Mouse (Mus musculus) kidney, adult 10 weeks (tissue): Measurements from ENCODE around the gene Mrpl58. TPM values are rescaled to one million over a fixed set of nuclear protein-coding genes. Genes with fewer than 3 reads are reported as not detected.

Experiments
- polyA plus RNA-seq: library from polyadenylated mRNA; stranded (reverse); fragments of 350-450 nt; fragmentation: Illumina TruSeq; extraction: RNeasy Lipid Tissue Mini Kit (QIAGEN cat#74804); gene quantifications from one replicate; pipeline ENCODE4 v1.2.3, GENCODE M21; 2014; ENCODE audit warnings: low read depth, low replicate concordance

Gene Mrpl58
- polyA plus RNA-seq: 21.0 TPM

DNA sequence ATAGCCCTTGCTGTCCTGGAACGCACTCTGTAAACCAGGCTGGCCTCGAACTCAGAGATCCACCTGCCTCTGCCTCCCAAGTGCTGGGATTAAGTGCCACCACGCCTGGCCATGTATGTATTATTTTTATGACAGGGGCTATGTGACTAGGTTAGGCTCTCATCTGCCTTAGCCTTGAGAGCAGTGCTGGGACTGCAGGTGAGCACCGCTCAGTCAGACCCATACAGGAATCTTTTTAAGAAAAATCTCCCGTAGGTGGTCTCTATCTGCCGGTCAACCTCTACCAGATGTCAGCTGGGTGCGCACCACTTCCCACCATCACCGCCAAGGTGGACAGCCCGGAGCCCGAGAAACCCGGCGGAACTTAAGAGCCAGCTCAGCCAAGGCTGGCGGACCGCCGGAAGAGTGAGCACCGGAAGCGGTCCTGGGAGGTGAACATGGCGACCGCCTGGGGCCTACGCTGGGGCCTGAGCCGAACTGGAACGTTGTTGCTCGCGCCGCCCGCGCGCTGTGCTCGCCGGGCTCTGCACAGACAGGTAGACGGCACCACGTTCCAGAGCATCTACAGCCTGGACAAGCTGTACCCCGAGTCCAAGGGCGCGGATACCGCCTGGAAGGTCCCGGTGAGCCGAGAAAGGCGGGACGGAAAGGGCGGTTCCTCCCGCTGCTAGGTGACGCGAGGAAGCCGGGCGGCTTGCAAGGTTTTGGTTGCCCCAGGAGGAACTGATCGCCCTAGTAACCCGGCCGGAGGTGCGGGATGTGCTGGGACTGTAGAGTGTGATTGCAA lies at the start of gene Mrpl58:
TSS of gene Mrpl58 (plus strand) at position 415 of the 787 bp plus-strand sequence.

DNA sequence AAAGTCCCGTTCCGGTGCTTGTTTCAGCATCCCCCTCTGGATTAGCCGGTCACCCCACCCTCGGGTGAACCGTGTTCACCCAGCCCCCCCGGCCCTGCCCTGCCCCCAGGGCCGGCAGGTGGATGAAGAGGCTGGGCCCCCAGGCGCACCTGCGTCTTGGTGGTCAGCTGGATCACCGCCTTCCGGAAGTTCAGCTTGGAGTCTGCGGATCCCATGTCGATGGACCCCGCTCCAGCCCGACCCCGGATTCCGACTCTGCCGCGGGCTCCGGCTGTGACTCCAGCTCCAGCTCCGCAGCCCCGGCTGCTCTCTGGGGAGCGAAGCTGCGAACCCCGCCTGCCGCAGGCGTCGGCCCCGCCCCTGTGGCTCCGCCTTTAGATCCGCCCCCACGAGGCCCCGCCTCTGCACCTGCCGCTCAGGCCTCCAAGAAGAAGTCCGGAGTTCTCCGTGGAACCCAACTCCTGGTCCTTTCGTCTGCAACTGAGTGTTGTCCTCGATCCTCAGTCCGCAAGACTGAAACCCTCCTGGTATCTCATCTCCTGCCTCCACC lies 36.1 kb upstream of the Mrpl58 start, which contains the start of gene Hid1:
TSS of gene Hid1 (minus strand) at position 362 of the 550 bp plus-strand sequence.

DNA sequence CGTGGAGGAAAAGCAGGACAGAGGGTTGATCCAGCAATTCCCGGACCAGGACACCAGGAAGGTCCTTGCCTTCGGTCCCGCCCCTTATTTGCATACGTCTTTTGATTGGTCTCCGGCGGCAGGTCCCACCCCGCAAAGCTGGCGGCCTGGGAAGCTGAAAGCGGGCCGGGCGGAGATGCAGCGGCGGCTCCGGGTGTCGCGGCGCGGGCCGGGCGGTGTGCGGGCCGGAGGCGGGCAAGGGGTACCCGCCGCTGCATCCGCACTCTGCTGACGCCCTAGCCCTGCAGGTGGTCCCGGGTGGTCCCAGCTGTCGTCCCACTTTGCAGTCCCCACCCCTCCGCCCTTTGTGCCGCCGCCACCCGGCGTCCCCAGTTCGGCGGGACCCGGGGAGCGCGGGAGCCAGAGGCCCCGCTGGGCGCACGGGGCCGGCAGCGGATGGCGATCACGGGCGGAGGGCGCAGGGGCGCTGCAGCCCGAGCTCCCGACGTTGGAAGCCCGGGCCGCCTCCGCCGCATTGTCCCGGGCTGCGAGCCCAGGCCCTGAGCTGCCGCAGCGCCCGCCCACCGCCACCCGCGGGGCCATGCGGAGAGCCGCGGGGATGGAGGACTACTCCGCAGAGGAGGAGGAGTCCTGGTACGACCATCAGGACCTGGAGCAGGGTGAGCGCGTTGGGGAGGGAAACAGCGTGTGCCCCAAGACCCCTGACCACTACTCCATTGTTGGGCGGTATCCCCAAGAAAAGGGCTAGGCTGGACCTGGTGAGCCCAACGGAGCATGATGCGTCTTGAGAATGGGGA lies 21.6 kb upstream of the Mrpl58 start, which contains the start of gene Cdr2l:
TSS of gene Cdr2l (plus strand) at position 174 of the 797 bp plus-strand sequence.

DNA sequence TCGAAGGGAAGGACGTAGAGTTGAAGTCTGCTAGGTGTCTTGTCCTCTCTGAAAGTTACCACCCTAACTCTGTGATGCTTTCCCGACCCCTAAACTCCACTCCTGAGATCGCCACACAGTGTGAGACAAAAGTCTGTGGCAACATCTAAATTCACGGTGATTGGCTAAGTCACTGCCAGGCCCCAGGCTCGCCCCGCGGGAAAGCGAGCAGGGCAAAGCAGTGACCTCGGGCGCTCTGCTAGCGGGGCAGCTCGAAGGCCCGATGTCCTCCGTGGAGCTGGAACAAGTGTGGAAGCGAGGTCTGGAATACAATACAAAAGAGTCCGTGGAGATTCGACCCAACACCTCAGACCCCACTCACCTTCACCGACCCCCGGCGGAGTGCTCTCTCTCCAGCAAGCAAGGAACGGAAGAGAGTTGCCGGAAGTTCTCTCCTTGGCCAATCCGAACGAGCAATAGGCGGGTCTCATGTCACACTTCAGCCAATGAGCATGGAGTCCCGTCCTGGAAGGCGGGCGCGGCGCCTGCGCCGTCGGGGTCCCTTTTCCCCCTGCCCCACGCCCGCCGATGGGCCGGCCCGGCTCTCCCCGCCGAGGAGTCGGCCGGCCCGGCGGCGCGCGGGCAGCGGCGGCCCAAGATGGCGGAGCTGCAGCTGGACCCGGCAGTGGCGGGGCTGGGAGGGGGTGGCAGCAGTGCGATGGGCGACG lies 16.1 kb downstream of the Mrpl58 start, which contains the start of the genes Atp5h and Kctd2:
TSS of gene Atp5h (minus strand) at position 432 of the 707 bp plus-strand sequence.
TSS of gene Kctd2 (plus strand) at position 598 of the 707 bp plus-strand sequence.

DNA sequence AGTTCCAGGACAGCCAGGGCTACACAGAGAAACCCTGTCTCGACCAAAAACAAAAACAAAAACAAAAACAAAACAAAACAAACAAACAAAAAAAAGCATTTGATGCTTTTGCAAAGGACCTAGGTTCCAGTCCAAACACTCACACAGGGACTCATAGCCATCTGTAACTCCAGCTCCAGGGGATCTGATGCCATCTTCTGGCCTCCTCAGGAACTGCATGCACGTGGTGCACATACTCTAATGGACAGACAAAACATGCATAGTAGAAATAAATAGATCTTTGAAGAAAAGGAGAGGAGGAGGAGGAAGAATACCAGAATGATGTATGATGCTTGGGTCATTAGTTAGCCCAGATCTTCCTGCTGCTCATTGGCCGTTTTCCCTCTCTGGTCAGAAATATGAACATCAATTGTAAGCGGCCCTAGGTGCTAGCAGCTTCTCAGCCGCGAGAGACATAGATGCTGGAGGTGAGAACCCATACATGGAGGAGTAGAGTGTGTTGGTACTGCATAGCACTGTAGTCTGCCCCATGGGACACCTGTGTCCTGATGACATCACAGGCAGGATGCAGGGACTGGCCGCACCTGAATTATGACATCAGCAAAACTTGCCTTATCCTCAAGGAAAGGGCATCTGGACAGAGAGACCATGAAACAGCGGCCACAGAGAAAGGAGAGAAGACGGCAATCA lies 36.5 kb downstream of the Mrpl58 start, which contains the start of gene Trim80:
TSS of gene Trim80 (plus strand) at position 640 of the 690 bp plus-strand sequence.

Other genes starting within 250 kb of the Mrpl58 start
- gene Slc9a3r1, start 240.4 kb upstream of the Mrpl58 start, polyA plus RNA-seq: 36.7 TPM
- 0.57 TPM for gene Tmem104, start 216.3 kb upstream of the Mrpl58 start, polyA plus RNA-seq
- gene Nat9, start 215.9 kb upstream of the Mrpl58 start, polyA plus RNA-seq: 1.6 TPM
- not detected for gene Grin2c, start 136.5 kb upstream of the Mrpl58 start, polyA plus RNA-seq
- gene Fdxr, start 126.7 kb upstream of the Mrpl58 start, polyA plus RNA-seq: 2.1 TPM
- gene Fads6, start 106.1 kb upstream of the Mrpl58 start, polyA plus RNA-seq: 9.9 TPM
- not detected for gene Otop2, start 96.6 kb upstream of the Mrpl58 start, polyA plus RNA-seq
- not detected for gene Ush1g, start 81.7 kb upstream of the Mrpl58 start, polyA plus RNA-seq
- gene Otop3, start 69.0 kb upstream of the Mrpl58 start, polyA plus RNA-seq: not detected
- gene Hid1, start 36.0 kb upstream of the Mrpl58 start, polyA plus RNA-seq: not detected
- 0.12 TPM for gene Cdr2l, start 21.8 kb upstream of the Mrpl58 start, polyA plus RNA-seq
- gene Atp5h, start 16.2 kb downstream of the Mrpl58 start, polyA plus RNA-seq: 905 TPM
- 19.2 TPM for gene Kctd2, start 16.4 kb downstream of the Mrpl58 start, polyA plus RNA-seq
- gene Trim80, start 36.8 kb downstream of the Mrpl58 start, polyA plus RNA-seq: not detected
- 15.7 TPM for gene Slc16a5, start 58.7 kb downstream of the Mrpl58 start, polyA plus RNA-seq
- 0.40 TPM for gene Armc7, start 71.9 kb downstream of the Mrpl58 start, polyA plus RNA-seq
- 1.6 TPM for gene Nt5c, start 88.1 kb downstream of the Mrpl58 start, polyA plus RNA-seq
- 5.1 TPM for gene Jpt1, start 110.6 kb downstream of the Mrpl58 start, polyA plus RNA-seq
- gene Sumo2, start 132.5 kb downstream of the Mrpl58 start, polyA plus RNA-seq: 1,030 TPM
- 17.7 TPM for gene Nup85, start 160.7 kb downstream of the Mrpl58 start, polyA plus RNA-seq
- 9.5 TPM for gene Mrps7, start 200.2 kb downstream of the Mrpl58 start, polyA plus RNA-seq
- gene Gga3, start 200.3 kb downstream of the Mrpl58 start, polyA plus RNA-seq: 2.0 TPM
- 23.9 TPM for gene Mif4gd, start 209.2 kb downstream of the Mrpl58 start, polyA plus RNA-seq
- gene Slc25a19, start 224.5 kb downstream of the Mrpl58 start, polyA plus RNA-seq: 5.7 TPM